Mouse (Mus musculus): ENCODE measurements at regions not wholly inside any gene's neighbourhood (a gene's known extent, or its start where the extent isn't known, plus 50 kb on each side); places are given as distances from the start of the nearest gene placed in this dataset.

- no peak overlapping the region for H3K27ac ChIP-seq (ENCODE audit: insufficient read depth, low read depth, low read length)
- H3K36me3 ChIP-seq (ENCODE audit: control insufficient read depth, insufficient read depth, low read length), result no peaks in the 10 kb centered on the region
- H3K4me1 ChIP-seq (ENCODE audit: control insufficient read depth, insufficient read depth, insufficient read length, low read length), result no peaks in the 10 kb centered on the region
- no peak for TF ChIP-seq CTCF (IDR thresholded peaks at IDR 0.05; ENCODE audit: extremely low read depth, insufficient read length, insufficient replicate concordance, low read depth, low read length)
- TF ChIP-seq POLR2A (IDR thresholded peaks at IDR 0.05; ENCODE audit: low read depth, low read length), result no peak
- 96% methylated on average over 3 of the region's 3 CpGs for WGBS
- H3K4me3 ChIP-seq (ENCODE audit: low read depth, low read length), result no peak overlapping the region
- no peaks in the 10 kb centered on the region for H3K27me3 ChIP-seq (ENCODE audit: control insufficient read depth, insufficient read depth, low read length)
Observed at GRCm38 (mm10) chr1:164683788-164684187, 112.7 kb upstream of the Dpt start.

GRCm38 (mm10) chr1:164682867-164683599, 113.4 kb upstream of the Dpt start:
- TF ChIP-seq CTCF (IDR thresholded peaks at IDR 0.05; ENCODE audit: extremely low read depth, insufficient read length, insufficient replicate concordance, low read depth, low read length) (no peak), POLR2A (IDR thresholded peaks at IDR 0.05; ENCODE audit: low read depth, low read length) (no peak)
- H3K36me3 ChIP-seq (ENCODE audit: control insufficient read depth, insufficient read depth, low read length), result no peaks in the 10 kb centered on the region
- WGBS, result 71% methylated on average over 5 of the region's 5 CpGs
- H3K4me1 ChIP-seq (ENCODE audit: control insufficient read depth, insufficient read depth, insufficient read length, low read length), result no peaks in the 10 kb centered on the region
- no peak overlapping the region for H3K27ac ChIP-seq (ENCODE audit: insufficient read depth, low read depth, low read length)
- H3K4me3 ChIP-seq (ENCODE audit: low read depth, low read length), result no peak overlapping the region
- H3K27me3 ChIP-seq (ENCODE audit: control insufficient read depth, insufficient read depth, low read length), result no peaks in the 10 kb centered on the region

GRCm38 (mm10) chr1:164682426-164682825, 114.0 kb upstream of the Dpt start:
- Histone ChIP-seq H3K4me3 (ENCODE audit: low read depth, low read length) (no peak overlapping the region), H3K36me3 (ENCODE audit: control insufficient read depth, insufficient read depth, low read length) (no peaks in the 10 kb centered on the region), H3K4me1 (ENCODE audit: control insufficient read depth, insufficient read depth, insufficient read length, low read length) (no peaks in the 10 kb centered on the region), H3K27ac (ENCODE audit: insufficient read depth, low read depth, low read length) (no peak overlapping the region), H3K27me3 (ENCODE audit: control insufficient read depth, insufficient read depth, low read length) (no peaks in the 10 kb centered on the region)
- 89% methylated on average over 6 of the region's 6 CpGs for WGBS
- TF ChIP-seq CTCF (IDR thresholded peaks at IDR 0.05; ENCODE audit: extremely low read depth, insufficient read length, insufficient replicate concordance, low read depth, low read length) (no peak), POLR2A (IDR thresholded peaks at IDR 0.05; ENCODE audit: low read depth, low read length) (no peak)

DNA sequence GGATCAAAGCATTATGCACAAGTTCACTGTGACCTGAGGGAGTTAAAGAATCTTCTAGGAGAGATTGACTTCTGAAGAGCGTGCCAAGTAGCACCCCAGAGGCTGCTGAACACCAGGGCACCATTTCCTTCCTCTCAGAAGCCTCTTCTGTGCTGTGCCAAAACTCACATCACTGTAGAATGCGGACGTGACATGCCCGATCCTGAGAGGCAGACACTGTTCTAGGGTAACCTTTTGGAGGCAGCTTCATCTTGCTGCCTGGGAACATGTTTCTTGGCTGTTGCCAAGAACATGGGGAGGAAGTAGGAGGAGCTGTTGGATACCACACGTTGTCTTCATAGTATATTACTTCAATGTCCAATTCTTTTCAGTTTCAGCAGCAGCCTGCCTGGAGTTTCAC, 114.9 kb upstream of the Dpt start:
- WGBS, result 64% methylated on average over 5 of the region's 5 CpGs
- no peak for TF ChIP-seq CTCF (IDR thresholded peaks at IDR 0.05; ENCODE audit: extremely low read depth, insufficient read length, insufficient replicate concordance, low read depth, low read length)
- TF ChIP-seq POLR2A (IDR thresholded peaks at IDR 0.05; ENCODE audit: low read depth, low read length), result no peak

DNA sequence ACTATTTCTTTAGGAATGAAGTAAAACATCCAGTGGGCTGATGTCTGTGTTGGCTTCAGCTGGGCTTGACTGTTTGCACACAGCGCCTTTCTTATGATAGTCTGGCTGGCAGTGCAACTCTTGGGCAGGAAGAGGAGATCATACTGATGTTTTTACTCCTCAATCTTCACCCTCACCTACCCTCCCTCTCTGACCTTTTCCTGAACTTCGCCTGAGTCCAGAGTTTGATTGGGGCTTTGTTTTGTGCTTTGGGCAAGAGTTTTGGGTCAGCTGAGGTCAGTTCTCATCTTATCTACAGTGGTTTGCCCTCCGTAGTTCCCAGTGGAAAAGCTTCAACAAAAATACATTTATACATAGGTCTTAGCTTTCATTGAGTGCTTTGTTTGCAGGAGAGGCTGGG, 118.1 kb upstream of the Dpt start:
- H3K27ac ChIP-seq (ENCODE audit: insufficient read depth, low read depth, low read length), result no peak overlapping the region
- H3K4me1 ChIP-seq (ENCODE audit: control insufficient read depth, insufficient read depth, insufficient read length, low read length), result no peaks in the 10 kb centered on the region
- H3K4me3 ChIP-seq (ENCODE audit: low read depth, low read length), result no peak overlapping the region
- no peaks in the 10 kb centered on the region for H3K27me3 ChIP-seq (ENCODE audit: control insufficient read depth, insufficient read depth, low read length)
- WGBS, result 60% methylated on average over 3 of the region's 3 CpGs
- no peak for TF ChIP-seq CTCF (IDR thresholded peaks at IDR 0.05; ENCODE audit: extremely low read depth, insufficient read length, insufficient replicate concordance, low read depth, low read length)
- TF ChIP-seq POLR2A (IDR thresholded peaks at IDR 0.05; ENCODE audit: low read depth, low read length), result no peak
- no peaks in the 10 kb centered on the region for H3K36me3 ChIP-seq (ENCODE audit: control insufficient read depth, insufficient read depth, low read length)

More for the DNA sequence above, 114.9 kb upstream of the Dpt start:
- H3K4me1 ChIP-seq (ENCODE audit: control insufficient read depth, insufficient read depth, insufficient read length, low read length), result no peaks in the 10 kb centered on the region
- H3K4me3 ChIP-seq (ENCODE audit: low read depth, low read length), result no peak overlapping the region
- H3K27me3 ChIP-seq (ENCODE audit: control insufficient read depth, insufficient read depth, low read length), result no peaks in the 10 kb centered on the region
- no peak overlapping the region for H3K27ac ChIP-seq (ENCODE audit: insufficient read depth, low read depth, low read length)
- H3K36me3 ChIP-seq (ENCODE audit: control insufficient read depth, insufficient read depth, low read length), result no peaks in the 10 kb centered on the region

GRCm38 (mm10) chr1:164652244-164652643, 144.2 kb upstream of the Dpt start:
- no peak for TF ChIP-seq CTCF (IDR thresholded peaks at IDR 0.05; ENCODE audit: extremely low read depth, insufficient read length, insufficient replicate concordance, low read depth, low read length)
- no peak for TF ChIP-seq POLR2A (IDR thresholded peaks at IDR 0.05; ENCODE audit: low read depth, low read length)
- H3K4me3 ChIP-seq (ENCODE audit: low read depth, low read length), result no peak overlapping the region
- no peaks in the 10 kb centered on the region for H3K4me1 ChIP-seq (ENCODE audit: control insufficient read depth, insufficient read depth, insufficient read length, low read length)
- 86% methylated on average over 1 of the region's 1 CpGs for WGBS
- no peak overlapping the region for H3K27ac ChIP-seq (ENCODE audit: insufficient read depth, low read depth, low read length)
- H3K27me3 ChIP-seq (ENCODE audit: control insufficient read depth, insufficient read depth, low read length), result no peaks in the 10 kb centered on the region
- H3K36me3 ChIP-seq (ENCODE audit: control insufficient read depth, insufficient read depth, low read length), result no peaks in the 10 kb centered on the region

- Histone ChIP-seq H3K27me3 (ENCODE audit: control insufficient read depth, insufficient read depth, low read length) (no peaks in the 10 kb centered on the region), H3K36me3 (ENCODE audit: control insufficient read depth, insufficient read depth, low read length) (no peaks in the 10 kb centered on the region), H3K4me3 (ENCODE audit: low read depth, low read length) (no peak overlapping the region), H3K27ac (ENCODE audit: insufficient read depth, low read depth, low read length) (no peak overlapping the region), H3K4me1 (ENCODE audit: control insufficient read depth, insufficient read depth, insufficient read length, low read length) (peaks cover 2% of the 10 kb centered on the region)
- WGBS, result 31% methylated on average over 7 of the region's 7 CpGs
- TF ChIP-seq CTCF (IDR thresholded peaks at IDR 0.05; ENCODE audit: extremely low read depth, insufficient read length, insufficient replicate concordance, low read depth, low read length), result no peak
- TF ChIP-seq POLR2A (IDR thresholded peaks at IDR 0.05; ENCODE audit: low read depth, low read length), result no peak
Observed at GRCm38 (mm10) chr1:164637901-164638462, 158.5 kb upstream of the Dpt start.
